Mouse (Mus musculus) cerebellum, adult 11 months (tissue): ENCODE results near the gene Car15.
A peak's percentile ranks its signal among the peaks of the same experiment; 100 is the strongest.

Experiments
- DNase-seq: peaks from one replicate; pipeline ENCODE4 v3.0.0; 2022

Gene Car15

GRCm38 (mm10) chr16:17838051-17838450 lies at the start of gene Car15:
Gene Car15 (minus strand): TSS chr16:17838364.
- no peak for DNase-seq

- DNase-seq = no peak
Observed at GRCm38 (mm10) chr16:17884116-17884515, 46.0 kb upstream of the Car15 start.

GRCm38 (mm10) chr16:17882196-17882595 lies 44.0 kb upstream of the Car15 start:
- DNase-seq = no peak

- no peak for DNase-seq
Observed at GRCm38 (mm10) chr16:17879571-17879970, 41.4 kb upstream of the Car15 start.

- DNase-seq = no peak
Observed at GRCm38 (mm10) chr16:17876096-17876495, 37.9 kb upstream of the Car15 start.

GRCm38 (mm10) chr16:17875174-17875573 lies 37.0 kb upstream of the Car15 start:
- no peak for DNase-seq

GRCm38 (mm10) chr16:17872995-17873394 lies 34.8 kb upstream of the Car15 start:
- DNase-seq = no peak

- no peak for DNase-seq
Observed at GRCm38 (mm10) chr16:17871248-17871647, 33.1 kb upstream of the Car15 start.

GRCm38 (mm10) chr16:17865770-17866169 lies 27.6 kb upstream of the Car15 start:
- DNase-seq = no peak

GRCm38 (mm10) chr16:17865293-17865692 lies 27.1 kb upstream of the Car15 start:
- DNase-seq = no peak

- DNase-seq = no peak
Observed at GRCm38 (mm10) chr16:17858592-17858991, 20.4 kb upstream of the Car15 start.

- DNase-seq = no peak
Observed at GRCm38 (mm10) chr16:17857157-17857556, 19.0 kb upstream of the Car15 start.

GRCm38 (mm10) chr16:17853263-17853662 lies 15.1 kb upstream of the Car15 start:
- DNase-seq = no peak

GRCm38 (mm10) chr16:17851860-17852259 lies 13.7 kb upstream of the Car15 start:
- peak; percentile 86 for DNase-seq

- no peak for DNase-seq
Observed at GRCm38 (mm10) chr16:17851331-17851730, 13.2 kb upstream of the Car15 start.

- no peak for DNase-seq
Observed at GRCm38 (mm10) chr16:17849486-17849885, 11.3 kb upstream of the Car15 start.

GRCm38 (mm10) chr16:17848928-17849327 lies 10.8 kb upstream of the Car15 start:
- DNase-seq = no peak

GRCm38 (mm10) chr16:17848431-17848830 lies 10.3 kb upstream of the Car15 start:
- DNase-seq = no peak

GRCm38 (mm10) chr16:17843701-17844365 lies 5.7 kb upstream of the Car15 start:
- no peak for DNase-seq

- no peak for DNase-seq
Observed at GRCm38 (mm10) chr16:17842437-17842836, 4.3 kb upstream of the Car15 start.

GRCm38 (mm10) chr16:17839976-17840375 lies 1.8 kb upstream of the Car15 start:
- peak; percentile 77 for DNase-seq

- DNase-seq = peak; percentile 38
Observed at GRCm38 (mm10) chr16:17835481-17835880, 2.7 kb downstream of the Car15 start.

- no peak for DNase-seq
Observed at GRCm38 (mm10) chr16:17834543-17834942, 3.6 kb downstream of the Car15 start.

- peak; percentile 67 for DNase-seq
Observed at GRCm38 (mm10) chr16:17833681-17834399, 4.3 kb downstream of the Car15 start.

GRCm38 (mm10) chr16:17833321-17833680 lies 4.9 kb downstream of the Car15 start:
- peak; percentile 62 for DNase-seq
